Mouse (Mus musculus): ENCODE measurements around the gene Fbxl13. TPM values are rescaled to one million over a fixed set of nuclear protein-coding genes. Genes with fewer than 3 reads are reported as not detected.

Gene Fbxl13
- total RNA-seq, 1 experiment: not detected

DNA sequence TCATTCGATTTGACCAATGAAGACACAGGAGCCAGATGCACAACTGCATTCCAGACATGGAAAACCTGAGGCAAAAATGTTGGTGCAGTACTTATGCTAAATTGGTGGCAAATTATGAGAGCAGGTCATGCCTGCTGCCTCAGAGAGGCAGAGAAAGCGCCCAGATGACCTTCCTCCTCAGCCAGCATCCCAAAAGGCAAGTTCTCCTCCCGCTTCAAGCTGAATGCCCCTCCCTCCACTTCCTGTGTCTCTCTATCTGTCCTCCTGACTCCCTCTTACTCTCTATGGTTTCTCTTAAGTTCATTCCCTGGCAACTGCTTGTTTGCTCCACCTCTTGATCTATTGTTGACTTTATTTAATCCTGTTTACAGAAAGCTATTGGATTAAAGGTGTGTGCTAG, 150.7 kb downstream of the Fbxl13 start:
- no peak for TF ChIP-seq HCFC1 (IDR thresholded peaks at IDR 0.05; ENCODE audit: borderline replicate concordance, insufficient read depth, low read length)
- TF ChIP-seq ZC3H11A (IDR thresholded peaks at IDR 0.05; ENCODE audit: borderline replicate concordance, low read depth, low read length): no peak
- TF ChIP-seq ZNF384 (IDR thresholded peaks at IDR 0.05; ENCODE audit: low read depth, low read length): no peak
- no peak for TF ChIP-seq CHD2 (IDR thresholded peaks at IDR 0.05; ENCODE audit: low read depth, low read length)
- TF ChIP-seq MAFK (IDR thresholded peaks at IDR 0.05; ENCODE audit: insufficient read depth, low read depth, low read length): no peak
- no peak for DNase-seq (ENCODE audit: low read depth, low spot score)
- no peaks in the 10 kb centered on the region for H3K4me1 ChIP-seq (ENCODE audit: control insufficient read depth in 2 of 2, insufficient read depth in 2 of 2, low read length in 2 of 2, poor library complexity in 1 of 2)
- in situ Hi-C loops (cut with MboI; ENCODE audit: low sequenced_read_pairs in 2 of 2, unreplicated experiment in 2 of 2): no loop called here
- no peak overlapping the region for H3K9ac ChIP-seq (ENCODE audit: insufficient read depth, low read depth, low read length, poor library complexity, severe bottlenecking)
- no peaks in the 10 kb centered on the region for H3K36me3 ChIP-seq (ENCODE audit: control insufficient read depth, insufficient read depth, low read length, poor library complexity, severe bottlenecking)
- H3K27ac ChIP-seq (ENCODE audit: insufficient read depth, low read depth, low read length, poor library complexity, severe bottlenecking): no peak overlapping the region
- H3K9me3 ChIP-seq (ENCODE audit: control insufficient read depth, insufficient read depth, low read depth, low read length): no peaks in the 10 kb centered on the region
- no peak overlapping the region for H3K4me3 ChIP-seq (ENCODE audit: insufficient read depth in 1 of 2, low read depth in 1 of 2, low read length in 2 of 2, poor library complexity in 1 of 2, severe bottlenecking in 1 of 2)

DNA sequence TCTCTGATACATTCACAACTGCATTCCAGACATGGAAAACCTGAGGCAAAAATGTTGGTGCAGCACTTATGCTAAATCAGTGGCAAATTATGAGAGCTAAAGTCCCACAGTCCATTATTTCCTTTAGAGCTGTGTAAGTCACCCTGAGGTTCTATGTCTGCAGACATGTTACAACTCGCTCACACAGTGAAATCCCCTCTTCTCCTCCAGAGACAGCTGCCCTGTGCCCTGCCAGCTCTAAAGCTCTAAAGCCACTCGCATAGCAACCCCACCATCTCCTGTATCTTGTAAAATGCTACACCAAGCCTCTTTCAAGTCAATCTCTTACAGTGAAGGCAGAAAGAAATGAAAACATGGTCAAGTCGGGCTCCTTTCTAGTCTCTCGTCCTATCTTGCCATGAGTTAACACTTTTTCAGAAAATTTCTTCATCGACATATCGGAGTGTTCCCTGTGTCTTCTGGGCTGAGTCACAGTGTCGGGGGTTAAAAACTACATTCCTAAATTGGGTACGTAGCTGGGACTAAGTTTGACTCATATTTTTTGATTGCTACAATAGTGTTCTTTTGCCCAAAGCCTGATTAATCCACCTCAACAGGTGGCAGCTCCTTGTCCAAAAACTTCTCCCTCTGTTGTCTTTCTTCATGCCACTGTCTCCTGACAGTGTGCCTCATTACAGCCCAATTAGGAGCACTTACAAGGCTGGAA, 152.0 kb downstream of the Fbxl13 start:
- no peaks in the 10 kb centered on the region for H3K36me3 ChIP-seq (ENCODE audit: control insufficient read depth, insufficient read depth, low read length, poor library complexity, severe bottlenecking)
- H3K27ac ChIP-seq (ENCODE audit: insufficient read depth, low read depth, low read length, poor library complexity, severe bottlenecking): no peak overlapping the region
- H3K4me1 ChIP-seq (ENCODE audit: control insufficient read depth in 2 of 2, insufficient read depth in 2 of 2, low read length in 2 of 2, poor library complexity in 1 of 2): no peaks in the 10 kb centered on the region
- no peak for DNase-seq (ENCODE audit: low read depth, low spot score)
- no peaks in the 10 kb centered on the region for H3K9me3 ChIP-seq (ENCODE audit: control insufficient read depth, insufficient read depth, low read depth, low read length)
- no peak overlapping the region for H3K4me3 ChIP-seq (ENCODE audit: insufficient read depth in 1 of 2, low read depth in 1 of 2, low read length in 2 of 2, poor library complexity in 1 of 2, severe bottlenecking in 1 of 2)
- in situ Hi-C loops (cut with MboI; ENCODE audit: low sequenced_read_pairs in 2 of 2, unreplicated experiment in 2 of 2): no loop called here
- H3K9ac ChIP-seq (ENCODE audit: insufficient read depth, low read depth, low read length, poor library complexity, severe bottlenecking): no peak overlapping the region
- TF ChIP-seq HCFC1 (IDR thresholded peaks at IDR 0.05; ENCODE audit: borderline replicate concordance, insufficient read depth, low read length): no peak
- TF ChIP-seq ZC3H11A (IDR thresholded peaks at IDR 0.05; ENCODE audit: borderline replicate concordance, low read depth, low read length): no peak
- TF ChIP-seq CHD2 (IDR thresholded peaks at IDR 0.05; ENCODE audit: low read depth, low read length): no peak
- no peak for TF ChIP-seq MAFK (IDR thresholded peaks at IDR 0.05; ENCODE audit: insufficient read depth, low read depth, low read length)
- TF ChIP-seq ZNF384 (IDR thresholded peaks at IDR 0.05; ENCODE audit: low read depth, low read length): no peak

DNA sequence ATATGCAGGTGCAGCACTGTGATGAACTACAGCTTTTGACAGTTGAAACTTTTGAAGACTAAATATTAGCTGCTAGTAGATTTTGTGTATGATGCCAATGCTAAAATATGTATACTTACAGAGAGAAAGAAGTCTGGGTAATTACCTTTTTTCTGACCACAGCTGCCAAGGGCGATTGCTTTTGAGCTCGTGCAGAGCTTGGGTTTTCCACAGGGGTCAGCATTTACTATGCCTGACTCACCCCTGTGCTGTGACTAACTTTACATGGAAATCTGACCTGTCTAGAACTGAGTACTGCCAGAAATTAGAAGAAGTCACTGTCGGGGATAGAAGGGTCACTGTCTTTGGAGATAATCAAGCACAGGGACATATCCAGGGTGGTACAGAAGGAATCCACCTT, 153.2 kb downstream of the Fbxl13 start:
- in situ Hi-C loops (cut with MboI; ENCODE audit: low sequenced_read_pairs in 2 of 2, unreplicated experiment in 2 of 2): no loop called here
- H3K36me3 ChIP-seq (ENCODE audit: control insufficient read depth, insufficient read depth, low read length, poor library complexity, severe bottlenecking): no peaks in the 10 kb centered on the region
- H3K9ac ChIP-seq (ENCODE audit: insufficient read depth, low read depth, low read length, poor library complexity, severe bottlenecking): no peak overlapping the region
- H3K9me3 ChIP-seq (ENCODE audit: control insufficient read depth, insufficient read depth, low read depth, low read length): no peaks in the 10 kb centered on the region
- TF ChIP-seq CHD2 (IDR thresholded peaks at IDR 0.05; ENCODE audit: low read depth, low read length): no peak
- H3K27ac ChIP-seq (ENCODE audit: insufficient read depth, low read depth, low read length, poor library complexity, severe bottlenecking): no peak overlapping the region
- no peak overlapping the region for H3K4me3 ChIP-seq (ENCODE audit: insufficient read depth in 1 of 2, low read depth in 1 of 2, low read length in 2 of 2, poor library complexity in 1 of 2, severe bottlenecking in 1 of 2)
- no peak for DNase-seq (ENCODE audit: low read depth, low spot score)
- no peaks in the 10 kb centered on the region for H3K4me1 ChIP-seq (ENCODE audit: control insufficient read depth in 2 of 2, insufficient read depth in 2 of 2, low read length in 2 of 2, poor library complexity in 1 of 2)

DNA sequence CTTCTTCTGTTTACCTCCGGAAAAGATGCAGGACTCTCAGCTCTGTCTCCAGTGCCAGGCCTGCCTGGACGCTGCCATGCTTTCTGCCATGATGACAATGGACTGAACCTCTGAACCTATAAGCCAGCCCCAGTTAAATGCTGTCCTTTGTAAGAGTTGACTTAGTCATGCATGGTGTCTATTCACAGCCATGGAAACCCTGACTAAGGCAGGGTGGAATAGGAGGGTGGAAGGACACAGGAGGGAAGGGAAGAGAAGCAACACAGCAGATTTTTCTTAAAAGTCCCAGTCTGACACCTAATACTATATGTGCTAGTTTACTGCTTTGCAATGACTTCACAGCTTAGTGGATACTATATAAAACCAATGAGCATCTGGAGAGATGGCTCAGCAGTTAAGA, 154.0 kb downstream of the Fbxl13 start:
- no peak for TF ChIP-seq CHD2 (IDR thresholded peaks at IDR 0.05; ENCODE audit: low read depth, low read length)
- no peak for DNase-seq (ENCODE audit: low read depth, low spot score)
- Histone ChIP-seq H3K27ac (ENCODE audit: insufficient read depth, low read depth, low read length, poor library complexity, severe bottlenecking) (no peak overlapping the region), H3K9ac (ENCODE audit: insufficient read depth, low read depth, low read length, poor library complexity, severe bottlenecking) (no peak overlapping the region), H3K36me3 (ENCODE audit: control insufficient read depth, insufficient read depth, low read length, poor library complexity, severe bottlenecking) (no peaks in the 10 kb centered on the region), H3K4me1 (ENCODE audit: control insufficient read depth in 2 of 2, insufficient read depth in 2 of 2, low read length in 2 of 2, poor library complexity in 1 of 2) (no peaks in the 10 kb centered on the region), H3K4me3 (ENCODE audit: insufficient read depth in 1 of 2, low read depth in 1 of 2, low read length in 2 of 2, poor library complexity in 1 of 2, severe bottlenecking in 1 of 2) (no peak overlapping the region), H3K9me3 (ENCODE audit: control insufficient read depth, insufficient read depth, low read depth, low read length) (no peaks in the 10 kb centered on the region)
- in situ Hi-C loops (cut with MboI; ENCODE audit: low sequenced_read_pairs in 2 of 2, unreplicated experiment in 2 of 2): no loop called here

DNA sequence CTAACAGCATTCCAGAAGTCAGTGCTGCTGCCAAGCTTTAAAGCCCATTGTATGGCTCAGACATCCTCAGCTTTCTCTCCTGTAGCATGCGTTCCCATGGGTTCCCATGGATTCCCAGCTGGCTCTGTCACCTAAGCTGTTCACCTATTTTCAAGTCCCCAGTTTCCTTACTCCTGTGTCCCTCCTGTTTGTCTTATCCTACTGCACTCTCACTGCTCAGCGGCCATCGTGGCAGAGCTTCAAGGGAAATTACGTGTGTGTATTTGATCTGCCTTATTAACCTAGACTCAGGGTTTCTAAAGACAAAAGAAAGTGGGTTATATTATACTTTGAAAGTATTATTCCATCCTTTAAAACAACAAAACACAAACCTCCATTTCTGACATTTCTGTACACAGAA, 156.3 kb downstream of the Fbxl13 start:
- Histone ChIP-seq H3K4me3 (ENCODE audit: insufficient read depth in 1 of 2, low read depth in 1 of 2, low read length in 2 of 2, poor library complexity in 1 of 2, severe bottlenecking in 1 of 2) (no peak overlapping the region), H3K4me1 (ENCODE audit: control insufficient read depth in 2 of 2, insufficient read depth in 2 of 2, low read length in 2 of 2, poor library complexity in 1 of 2) (no peaks in the 10 kb centered on the region), H3K9ac (ENCODE audit: insufficient read depth, low read depth, low read length, poor library complexity, severe bottlenecking) (no peak overlapping the region), H3K9me3 (ENCODE audit: control insufficient read depth, insufficient read depth, low read depth, low read length) (no peaks in the 10 kb centered on the region), H3K27ac (ENCODE audit: insufficient read depth, low read depth, low read length, poor library complexity, severe bottlenecking) (no peak overlapping the region), H3K36me3 (ENCODE audit: control insufficient read depth, insufficient read depth, low read length, poor library complexity, severe bottlenecking) (no peaks in the 10 kb centered on the region)
- TF ChIP-seq ZC3H11A (IDR thresholded peaks at IDR 0.05; ENCODE audit: borderline replicate concordance, low read depth, low read length): no peak
- TF ChIP-seq CHD2 (IDR thresholded peaks at IDR 0.05; ENCODE audit: low read depth, low read length): no peak
- TF ChIP-seq HCFC1 (IDR thresholded peaks at IDR 0.05; ENCODE audit: borderline replicate concordance, insufficient read depth, low read length): no peak
- no peak for TF ChIP-seq MAFK (IDR thresholded peaks at IDR 0.05; ENCODE audit: insufficient read depth, low read depth, low read length)
- TF ChIP-seq ZNF384 (IDR thresholded peaks at IDR 0.05; ENCODE audit: low read depth, low read length): no peak
- in situ Hi-C loops (cut with MboI; ENCODE audit: low sequenced_read_pairs in 2 of 2, unreplicated experiment in 2 of 2): no loop called here
- no peak for DNase-seq (ENCODE audit: low read depth, low spot score)
